In genomic region chr11:14182020-14182419, GRCm38 (mm10) we compare ENCODE assay signal across 11 mouse cellular contexts.
A peak's percentile ranks its signal among the peaks of the same experiment; 100 is the strongest.
DNase-seq lines count a peak whose midpoint lies in the region; ATAC-seq and TF ChIP-seq lines count a peak whose summit lies in the region.
"Had no signal": no experiment of that assay in that cellular context is flagged by ENCODE, and none has a peak within 500 bp of the region (broad histone marks: within the 10 kb centered on the region; RNA-seq: fewer than 3 reads in every experiment).

No protein-coding gene starts in this region.

- no peak for TF ChIP-seq EP300 in stomach, postnatal 0 days (optimal IDR thresholded peaks at IDR 0.05)

- TF ChIP-seq CTCF in stomach, postnatal 0 days (IDR thresholded peaks at IDR 0.05; ENCODE audit: low read depth) = no peak

- no peaks in the 10 kb centered on the region for H3K4me1 ChIP-seq in stomach, embryonic 14.5 days (ENCODE audit: control insufficient read depth, insufficient read depth, low read length)
- H3K4me1 ChIP-seq in stomach, postnatal 0 days (replicated peaks; ENCODE audit: control insufficient read depth, insufficient read depth) = no peaks in the 10 kb centered on the region
- H3K4me1 ChIP-seq in midbrain, embryonic 10.5 days = peaks cover 19% of the 10 kb centered on the region
- H3K4me1 ChIP-seq: liver, embryonic 13.5 days had no signal

- H3K27ac ChIP-seq in stomach, embryonic 14.5 days (ENCODE audit: low read length) = no peak overlapping the region
- no peak overlapping the region for H3K27ac ChIP-seq in stomach, postnatal 0 days (replicated peaks)
- H3K27ac ChIP-seq in midbrain, embryonic 10.5 days (replicated peaks) = 0 out of 2 replicates have a peak overlapping the region, but pooled peaks have one; percentile 28
- H3K27ac ChIP-seq: liver, embryonic 13.5 days had no signal

- H3K36me3 ChIP-seq in stomach, embryonic 14.5 days (ENCODE audit: control insufficient read depth, insufficient read depth, low read length) = no peaks in the 10 kb centered on the region
- H3K36me3 ChIP-seq in stomach, postnatal 0 days (ENCODE audit: control insufficient read depth, insufficient read depth, low read length) = no peaks in the 10 kb centered on the region
- no peaks in the 10 kb centered on the region for H3K36me3 ChIP-seq in midbrain, embryonic 10.5 days
- H3K36me3 ChIP-seq: liver, embryonic 13.5 days had no signal

- 19% methylated on average over 1 of the region's 1 CpGs for WGBS in stomach, embryonic 14.5 days
- WGBS in stomach, postnatal 0 days = 21% methylated on average over 1 of the region's 1 CpGs
- WGBS in midbrain, embryonic 10.5 days = 16% methylated on average over 1 of the region's 1 CpGs

- H3K9me3 ChIP-seq in stomach, embryonic 14.5 days (ENCODE audit: control insufficient read depth, low read depth, low read length) = no peaks in the 10 kb centered on the region
- no peaks in the 10 kb centered on the region for H3K9me3 ChIP-seq in stomach, postnatal 0 days (ENCODE audit: control insufficient read depth, low read length)
- no peaks in the 10 kb centered on the region for H3K9me3 ChIP-seq in midbrain, embryonic 10.5 days (replicated peaks)
- H3K9me3 ChIP-seq: liver, embryonic 13.5 days had no signal

- ATAC-seq in stomach, embryonic 14.5 days (ENCODE audit: insufficient number of reproducible peaks, insufficient read depth, low FRiP score, low read depth) = peak; percentile 46; the same call in 1 of the 2 replicates
- no peak for ATAC-seq in stomach, postnatal 0 days (ENCODE audit: low FRiP score, low TSS enrichment)
- ATAC-seq: Patski had no signal

- peak; percentile 14 for DNase-seq in adrenal gland, adult 2 months
- DNase-seq in adrenal gland, adult 18-20 months (ENCODE audit: low spot score in 2 of 2) = no peak
- no peak for DNase-seq in stomach, postnatal 0 days (ENCODE audit: low spot score)
- DNase-seq in midbrain, embryonic 10.5 days (ENCODE audit: low spot score) = no peak
- DNase-seq in kidney, adult 18-20 months = no peak
- DNase-seq in heart, adult 9 months (ENCODE audit: low spot score in 2 of 2) = no peak
- DNase-seq in adipocyte (ENCODE audit: low spot score) = no peak
- DNase-seq: gastrocnemius, postnatal 14 days; liver, embryonic 13.5 days had no signal

- no peak overlapping the region for H3K4me2 ChIP-seq in stomach, embryonic 14.5 days (replicated peaks; ENCODE audit: low read depth, low read length)
- no peak overlapping the region for H3K4me2 ChIP-seq in stomach, postnatal 0 days (replicated peaks; ENCODE audit: low read depth)
- H3K4me2 ChIP-seq: liver, embryonic 13.5 days had no signal

- H3K27me3 ChIP-seq in stomach, embryonic 14.5 days (ENCODE audit: control insufficient read depth, insufficient read depth, low read length) = no peaks in the 10 kb centered on the region
- H3K27me3 ChIP-seq in stomach, postnatal 0 days (ENCODE audit: control insufficient read depth, insufficient read depth, low read length) = no peaks in the 10 kb centered on the region
- H3K27me3 ChIP-seq in midbrain, embryonic 10.5 days (ENCODE audit: low read depth, poor library complexity, severe bottlenecking) = peaks cover 25% of the 10 kb centered on the region
- H3K27me3 ChIP-seq: liver, embryonic 13.5 days; Patski had no signal

- no peak overlapping the region for H3K9ac ChIP-seq in stomach, embryonic 14.5 days (replicated peaks; ENCODE audit: low read depth, low read length)
- no peak overlapping the region for H3K9ac ChIP-seq in stomach, postnatal 0 days (ENCODE audit: low read length)
- H3K9ac ChIP-seq: liver, embryonic 13.5 days had no signal

- H3K4me3 ChIP-seq in stomach, embryonic 14.5 days (ENCODE audit: low read depth, low read length) = no peak overlapping the region
- no peak overlapping the region for H3K4me3 ChIP-seq in stomach, postnatal 0 days (ENCODE audit: low read depth, low read length)
- H3K4me3 ChIP-seq in midbrain, embryonic 10.5 days = no peak overlapping the region
- H3K4me3 ChIP-seq: liver, embryonic 13.5 days had no signal
